Mouse (Mus musculus) splenic B cell, adult 2 months (primary cell): Measurements from ENCODE around the gene Ankrd33b.

ENCODE experiments used
- DNase-seq: peaks from one replicate; pipeline ENCODE4 v3.0.0-alpha.2; 2011; ENCODE audit warnings: low read depth, low spot score
- H3K27me3 ChIP-seq: 2 replicates; pipeline ENCODE4 v1.6.1; 2012; ENCODE audit warnings: mild to moderate bottlenecking, low read length, moderate library complexity, mixed read lengths; ENCODE audit not compliant: control insufficient read depth, poor library complexity, insufficient read depth, severe bottlenecking
- H3K36me3 ChIP-seq: 2 replicates; pipeline ENCODE4 v1.6.1; 2012; ENCODE audit warnings: mild to moderate bottlenecking, low read length, moderate library complexity, mixed read lengths; ENCODE audit not compliant: control insufficient read depth, poor library complexity, insufficient read depth, severe bottlenecking

Ankrd33b gene

GRCm38 (mm10) chr15:31315630-31316231, 51.8 kb downstream of the Ankrd33b start:
- H3K36me3 ChIP-seq, result no peaks in the 10 kb centered on the region

GRCm38 (mm10) chr15:31312001-31312400, 55.5 kb downstream of the Ankrd33b start:
- Histone ChIP-seq H3K36me3 (no peaks in the 10 kb centered on the region), H3K27me3 (no peaks in the 10 kb centered on the region)
- DNase-seq, result no peak

More at GRCm38 (mm10) chr15:31315630-31316231, 51.8 kb downstream of the Ankrd33b start:
- H3K27me3 ChIP-seq, result no peaks in the 10 kb centered on the region
- peak; percentile 86 for DNase-seq

DNA sequence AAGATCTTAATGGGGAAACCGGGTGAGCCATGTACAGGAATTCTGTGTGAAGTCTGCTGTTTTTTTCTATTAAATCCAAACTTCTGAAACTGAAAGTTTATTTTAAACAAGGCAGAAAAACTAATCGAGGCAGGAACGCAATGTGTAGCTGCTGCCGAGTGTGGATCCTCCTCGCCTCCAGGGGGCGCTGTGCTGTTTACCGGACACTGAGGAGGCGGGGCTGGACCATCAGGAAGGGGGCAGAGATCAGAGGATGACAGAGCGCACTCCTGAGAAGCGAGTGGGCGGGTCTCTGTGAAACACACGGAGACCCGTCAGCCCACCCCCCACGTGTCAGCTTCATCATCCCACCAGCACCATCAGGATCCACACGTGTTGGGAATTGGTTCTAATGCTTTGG, 58.0 kb downstream of the Ankrd33b start:
- H3K27me3 ChIP-seq, result no peaks in the 10 kb centered on the region
- DNase-seq, result peak; percentile 41
- no peaks in the 10 kb centered on the region for H3K36me3 ChIP-seq

DNA sequence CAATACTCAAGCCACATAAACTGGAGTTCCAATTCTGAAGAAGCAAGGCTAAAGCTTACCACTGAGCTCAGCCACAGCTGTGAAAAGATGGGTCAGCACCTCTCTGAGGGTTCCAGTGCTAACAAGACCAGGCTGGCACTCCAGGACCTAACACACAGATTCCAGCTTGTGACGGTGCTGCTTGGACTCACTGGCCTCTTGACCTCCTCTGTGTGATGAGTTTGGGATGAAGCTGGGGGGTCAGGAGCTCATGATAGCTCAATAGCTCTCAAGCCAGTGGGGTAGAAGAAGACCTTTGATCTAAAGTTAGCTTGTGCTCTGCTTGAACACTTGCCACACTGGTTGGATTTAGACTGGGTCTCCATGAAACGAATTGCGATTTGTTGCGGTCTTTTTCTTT, 60.8 kb downstream of the Ankrd33b start:
- no peak for DNase-seq
- Histone ChIP-seq H3K27me3 (no peaks in the 10 kb centered on the region), H3K36me3 (no peaks in the 10 kb centered on the region)

- DNase-seq, result no peak
- Histone ChIP-seq H3K27me3 (no peaks in the 10 kb centered on the region), H3K36me3 (no peaks in the 10 kb centered on the region)
These were observed 62.3 kb downstream of the Ankrd33b start for GRCm38 (mm10) chr15:31305181-31305580.

GRCm38 (mm10) chr15:31304302-31304701, 63.2 kb downstream of the Ankrd33b start:
- no peaks in the 10 kb centered on the region for H3K36me3 ChIP-seq
- DNase-seq, result no peak

DNA sequence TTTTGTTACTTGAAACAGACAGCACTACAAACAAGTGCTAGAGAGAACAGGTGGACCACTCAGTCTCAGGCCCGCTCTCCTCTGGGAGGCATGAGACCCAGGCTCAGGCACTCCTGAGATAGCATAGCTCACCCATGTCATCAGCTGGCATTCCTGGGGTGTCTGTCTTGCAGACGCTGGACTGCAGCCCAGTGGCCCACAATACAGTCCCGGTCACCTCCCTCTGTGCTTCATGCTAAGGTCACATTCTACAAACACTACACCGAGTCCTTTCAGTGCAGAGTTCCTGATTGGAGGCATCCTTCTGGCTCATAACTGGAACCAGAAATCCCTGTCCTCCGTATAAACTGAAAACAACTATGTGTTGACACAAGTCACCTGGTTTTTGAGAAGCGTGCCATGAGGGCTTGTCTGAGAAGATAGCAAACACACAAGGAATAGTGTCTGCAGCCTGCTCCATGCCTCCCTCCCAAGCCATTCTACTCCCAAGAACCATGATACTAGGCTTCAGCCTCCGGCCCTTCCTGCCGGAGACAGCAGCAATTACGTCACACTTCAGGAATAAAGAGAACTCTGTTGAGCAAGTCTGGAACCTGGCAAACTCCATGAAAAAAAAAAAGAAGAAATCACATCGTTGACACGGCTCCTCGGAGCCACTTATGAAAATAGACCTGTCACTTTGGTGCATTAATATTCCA, 65.1 kb downstream of the Ankrd33b start:
- Histone ChIP-seq H3K36me3 (no peaks in the 10 kb centered on the region), H3K27me3 (no peaks in the 10 kb centered on the region)
- no peak for DNase-seq

More at GRCm38 (mm10) chr15:31304302-31304701, 63.2 kb downstream of the Ankrd33b start:
- H3K27me3 ChIP-seq, result no peaks in the 10 kb centered on the region

DNA sequence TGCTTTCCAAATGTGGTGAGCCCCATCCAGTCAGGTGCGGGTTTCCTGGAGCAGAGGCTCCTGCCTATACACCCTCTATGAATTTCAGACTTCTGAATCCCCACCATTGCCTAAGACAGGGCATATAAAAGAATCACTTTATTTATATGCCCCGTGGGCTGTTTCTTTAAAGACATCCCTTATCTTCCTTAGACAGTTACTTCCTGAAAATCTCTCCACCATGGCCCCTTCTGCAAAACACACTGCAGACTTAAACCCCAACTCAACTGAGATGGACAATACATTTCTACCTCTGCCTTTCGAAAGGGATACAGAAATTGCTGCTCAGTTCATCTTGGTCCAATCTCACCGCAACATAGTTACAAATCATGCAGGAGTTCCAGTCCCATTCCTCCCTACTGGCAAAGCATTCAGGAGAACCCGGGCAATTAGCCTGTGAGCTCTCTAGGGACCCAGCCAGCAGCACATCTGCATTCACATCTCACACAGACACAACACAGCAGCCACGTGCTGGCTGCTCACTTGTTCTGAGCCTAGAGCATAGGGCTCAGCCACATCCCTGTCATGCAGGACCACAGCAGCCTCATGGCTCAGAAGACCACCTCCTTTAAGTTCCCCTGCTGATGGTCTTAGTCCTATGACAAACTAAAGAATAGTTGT, 68.1 kb downstream of the Ankrd33b start:
- no peaks in the 10 kb centered on the region for H3K36me3 ChIP-seq
- DNase-seq, result no peak
- H3K27me3 ChIP-seq, result no peaks in the 10 kb centered on the region

DNA sequence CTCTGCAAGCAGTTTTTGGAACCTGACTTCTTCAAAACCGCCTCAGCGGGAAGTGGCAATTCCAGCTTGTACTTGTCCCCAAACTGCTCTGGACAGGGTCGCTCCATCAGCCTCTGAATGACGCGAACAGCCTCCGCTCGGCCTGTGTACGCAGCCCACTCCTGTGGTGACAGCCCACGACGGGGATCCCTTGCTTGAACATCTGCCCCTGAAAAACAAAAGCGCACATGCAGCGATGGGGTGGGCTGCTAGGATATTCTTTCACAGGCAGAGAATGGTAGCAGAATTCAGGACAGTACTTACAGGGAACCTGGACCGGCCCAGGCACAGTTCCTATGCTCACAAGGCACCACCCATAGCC, 69.8 kb downstream of the Ankrd33b start:
- Histone ChIP-seq H3K36me3 (no peaks in the 10 kb centered on the region), H3K27me3 (no peaks in the 10 kb centered on the region)
- no peak for DNase-seq

GRCm38 (mm10) chr15:31296882-31297776, 70.4 kb downstream of the Ankrd33b start:
- DNase-seq, result no peak
- Histone ChIP-seq H3K27me3 (no peaks in the 10 kb centered on the region), H3K36me3 (no peaks in the 10 kb centered on the region)

DNA sequence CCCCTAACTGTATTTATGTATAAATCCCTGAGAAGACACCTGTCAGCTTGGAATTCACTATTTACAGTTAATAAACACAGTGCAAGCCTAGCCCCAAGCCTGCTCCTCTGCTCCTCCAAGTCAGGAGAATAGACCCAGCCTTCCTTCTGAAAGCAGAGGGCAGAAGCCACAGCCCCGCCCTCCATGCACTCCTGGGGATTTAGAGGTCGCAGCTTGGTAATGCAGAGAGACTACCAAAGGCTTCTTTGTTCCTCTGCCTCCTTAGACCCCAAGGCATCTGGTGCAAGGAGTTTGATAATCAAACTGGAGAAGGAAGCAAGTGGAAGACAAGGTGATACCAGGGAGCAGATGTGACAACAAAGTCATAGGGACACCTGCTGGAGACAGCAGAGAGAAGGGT, 73.2 kb downstream of the Ankrd33b start:
- no peak for DNase-seq
- H3K36me3 ChIP-seq, result no peaks in the 10 kb centered on the region
- H3K27me3 ChIP-seq, result no peaks in the 10 kb centered on the region

GRCm38 (mm10) chr15:31292627-31293026, 74.9 kb downstream of the Ankrd33b start:
- H3K36me3 ChIP-seq, result no peaks in the 10 kb centered on the region
- no peak for DNase-seq
- H3K27me3 ChIP-seq, result no peaks in the 10 kb centered on the region

- DNase-seq, result no peak
- Histone ChIP-seq H3K36me3 (no peaks in the 10 kb centered on the region), H3K27me3 (no peaks in the 10 kb centered on the region)
These were observed 81.8 kb downstream of the Ankrd33b start for GRCm38 (mm10) chr15:31285695-31286094.

DNA sequence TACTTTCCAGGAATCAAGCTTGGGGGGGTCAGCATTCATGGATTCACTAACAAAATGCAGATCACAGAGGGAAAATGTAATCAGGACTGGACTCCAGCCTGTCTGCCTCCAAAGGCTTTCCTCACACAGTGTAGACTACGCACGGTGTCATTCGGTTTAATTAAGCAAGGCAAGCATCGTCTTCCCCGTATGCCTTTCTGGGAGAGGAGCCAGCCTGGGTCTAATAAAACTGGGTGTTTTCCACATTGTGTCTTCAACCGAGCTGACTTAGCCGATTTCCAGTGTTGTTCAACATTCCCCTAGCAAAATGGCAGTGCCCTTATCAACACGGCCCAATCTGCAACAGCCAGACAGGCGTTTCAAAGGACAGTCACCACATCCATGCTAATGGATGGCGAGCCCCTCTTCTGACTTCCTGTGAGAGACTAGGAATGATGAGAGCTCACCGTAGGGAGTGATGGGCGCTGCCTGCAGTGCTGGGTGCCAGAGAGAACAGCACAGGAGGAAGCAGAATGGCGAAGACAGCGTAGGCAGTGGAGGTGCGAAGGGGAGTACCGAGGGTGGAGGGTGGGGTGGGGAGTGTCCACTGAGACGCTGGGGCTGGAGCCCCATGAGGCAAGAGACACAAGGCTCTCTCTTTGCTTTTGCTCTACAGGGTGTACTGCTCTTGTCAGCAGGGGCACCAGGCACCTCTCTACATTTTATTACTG, 82.4 kb downstream of the Ankrd33b start:
- no peak for DNase-seq

More for the DNA sequence above, 82.4 kb downstream of the Ankrd33b start:
- Histone ChIP-seq H3K27me3 (no peaks in the 10 kb centered on the region), H3K36me3 (no peaks in the 10 kb centered on the region)
